Mouse (Mus musculus) midbrain, embryonic 10.5 days (tissue): ENCODE results near the gene Lsm11. TPM values are rescaled to one million over a fixed set of nuclear protein-coding genes. Genes with fewer than 3 reads are reported as not detected.
A peak's percentile ranks its signal among the peaks of the same experiment; 100 is the strongest.

ENCODE experiments used
- DNase-seq: peaks from one replicate; pipeline ENCODE4 v3.0.0-alpha.2; 2017; ENCODE audit warnings: low spot score
- H3K27ac ChIP-seq: fragments of 300-500 bp; sonication (generic); replicated peaks from 2 replicates; pipeline ENCODE4 v1.5.1; 2016; ENCODE audit warnings: mild to moderate bottlenecking
- H3K27me3 ChIP-seq: fragments of 300-500 bp; sonication (generic); 2 replicates; pipeline ENCODE4 v1.6.1; 2016; ENCODE audit warnings: low read depth, mild to moderate bottlenecking; ENCODE audit not compliant: poor library complexity, severe bottlenecking
- H3K36me3 ChIP-seq: fragments of 300-500 bp; sonication (generic); 2 replicates; pipeline ENCODE4 v1.6.1; 2016; ENCODE audit warnings: mild to moderate bottlenecking, moderate library complexity
- H3K4me1 ChIP-seq: fragments of 300-500 bp; sonication (generic); 2 replicates; pipeline ENCODE4 v1.6.1; 2016
- H3K4me3 ChIP-seq: fragments of 300-500 bp; sonication (generic); 2 replicates; pipeline ENCODE4 v1.5.1; 2016; ENCODE audit warnings: mild to moderate bottlenecking, moderate library complexity
- H3K9me3 ChIP-seq: fragments of 300-500 bp; sonication (generic); replicated peaks from 2 replicates; pipeline ENCODE4 v1.6.1; 2016; ENCODE audit warnings: mild to moderate bottlenecking
- WGBS: fragments of 180-500 bp; shearing (Covaris S2); methylation state at CpG from one replicate; pipeline ENCODE4 v1.1.7; 2016; 5-methylcytosine and 5-hydroxymethylcytosine counted together
- polyA plus RNA-seq: library from polyadenylated mRNA; unstranded; fragments of >200 nt; fragmentation: Nextera tagmentation; extraction: Ambion mirVana; gene quantifications from 2 replicates; pipeline ENCODE4 v1.2.1, GENCODE M21; 2016

The Lsm11 gene
- polyA plus RNA-seq, 1 experiment from 2014 or later: 7.3 TPM

- Histone ChIP-seq H3K4me3 (peak overlapping the region; percentile 24), H3K36me3 (no peaks in the 10 kb centered on the region), H3K9me3 (no peaks in the 10 kb centered on the region), H3K27me3 (no peaks in the 10 kb centered on the region), H3K27ac (peak overlapping the region; percentile 86), H3K4me1 (peaks cover 32% of the 10 kb centered on the region)
- 39% methylated on average over 8 of the region's 8 CpGs for WGBS
- DNase-seq: peak; percentile 26
These were observed 23.7 kb downstream of the Lsm11 start for GRCm38 (mm10) chr11:45921026-45921425.

GRCm38 (mm10) chr11:45918836-45919235, 25.9 kb downstream of the Lsm11 start:
- no peak for DNase-seq
- H3K4me3 ChIP-seq: no peak overlapping the region
- H3K4me1 ChIP-seq: peaks cover 31% of the 10 kb centered on the region
- no peaks in the 10 kb centered on the region for H3K27me3 ChIP-seq
- H3K36me3 ChIP-seq: no peaks in the 10 kb centered on the region
- no peaks in the 10 kb centered on the region for H3K9me3 ChIP-seq
- 83% methylated on average over 4 of the region's 4 CpGs for WGBS
- no peak overlapping the region for H3K27ac ChIP-seq

DNA sequence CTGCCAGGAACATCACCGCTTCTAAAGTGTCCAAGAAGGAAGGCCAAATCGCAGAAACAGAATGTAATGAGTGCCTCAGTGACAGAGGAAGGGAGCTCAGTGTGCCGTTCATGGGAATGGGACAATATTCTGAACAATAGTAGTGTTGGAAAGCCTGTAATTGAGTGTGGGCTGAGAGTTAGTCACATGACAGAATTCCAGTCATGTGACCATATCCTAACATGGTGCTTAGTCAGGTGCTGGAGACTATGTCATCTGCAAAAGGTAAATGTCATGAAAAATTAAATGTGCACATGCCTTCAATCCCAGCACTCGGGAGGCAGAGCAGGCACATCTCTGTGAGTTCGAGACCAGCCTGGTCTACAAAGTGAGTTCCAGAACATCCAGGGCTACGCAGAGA, 26.7 kb downstream of the Lsm11 start:
- WGBS: 97% methylated on average over 6 of the region's 6 CpGs
- no peak overlapping the region for H3K4me3 ChIP-seq
- H3K27ac ChIP-seq: no peak overlapping the region
- no peak for DNase-seq
- no peaks in the 10 kb centered on the region for H3K27me3 ChIP-seq
- H3K36me3 ChIP-seq: no peaks in the 10 kb centered on the region
- peaks cover 31% of the 10 kb centered on the region for H3K4me1 ChIP-seq
- H3K9me3 ChIP-seq: no peaks in the 10 kb centered on the region

- DNase-seq: no peak
- Histone ChIP-seq H3K36me3 (peaks cover 9% of the 10 kb centered on the region), H3K27ac (peak overlapping the region; percentile 55; the same call in 1 of the 2 replicates), H3K9me3 (no peaks in the 10 kb centered on the region), H3K4me3 (no peak overlapping the region), H3K4me1 (peaks cover 16% of the 10 kb centered on the region), H3K27me3 (no peaks in the 10 kb centered on the region)
- 90% methylated on average over 10 of the region's 10 CpGs for WGBS
These were observed 28.5 kb downstream of the Lsm11 start for GRCm38 (mm10) chr11:45916196-45916595.

GRCm38 (mm10) chr11:45910701-45911100, 34.0 kb downstream of the Lsm11 start:
- 95% methylated on average over 5 of the region's 5 CpGs for WGBS
- H3K4me1 ChIP-seq: 0 out of 2 replicates have a peak, but pooled peaks cover 4% of the 10 kb centered on the region
- no peak for DNase-seq
- peaks cover 63% of the 10 kb centered on the region for H3K36me3 ChIP-seq
- H3K27me3 ChIP-seq: no peaks in the 10 kb centered on the region
- no peak overlapping the region for H3K27ac ChIP-seq
- H3K9me3 ChIP-seq: no peaks in the 10 kb centered on the region
- H3K4me3 ChIP-seq: no peak overlapping the region

DNA sequence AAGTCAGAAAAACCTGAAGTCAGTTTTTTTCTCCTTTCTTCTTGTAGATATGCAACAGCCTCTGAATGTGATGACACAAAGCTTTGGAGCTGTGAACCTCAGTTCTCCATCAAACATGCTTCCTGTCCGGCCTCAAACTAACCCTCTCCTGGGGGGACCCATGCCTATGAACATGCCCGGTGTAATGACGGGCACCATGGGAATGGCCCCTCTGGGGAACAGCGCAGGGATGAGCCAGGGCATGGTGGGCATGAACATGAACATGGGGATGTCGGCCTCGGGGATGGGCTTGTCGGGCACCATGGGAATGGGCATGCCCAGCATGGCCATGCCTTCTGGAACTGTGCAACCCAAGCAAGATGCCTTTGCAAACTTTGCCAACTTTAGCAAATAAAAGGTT, 35.8 kb downstream of the Lsm11 start:
- 91% methylated on average over 7 of the region's 7 CpGs for WGBS
- no peak overlapping the region for H3K27ac ChIP-seq
- H3K36me3 ChIP-seq: peaks cover 70% of the 10 kb centered on the region
- no peaks in the 10 kb centered on the region for H3K4me1 ChIP-seq
- H3K27me3 ChIP-seq: no peaks in the 10 kb centered on the region
- no peak for DNase-seq
- H3K4me3 ChIP-seq: no peak overlapping the region
- H3K9me3 ChIP-seq: no peaks in the 10 kb centered on the region

GRCm38 (mm10) chr11:45908070-45908469, 36.7 kb downstream of the Lsm11 start:
- Histone ChIP-seq H3K36me3 (peaks cover 78% of the 10 kb centered on the region), H3K27ac (no peak overlapping the region), H3K4me3 (no peak overlapping the region), H3K4me1 (no peaks in the 10 kb centered on the region), H3K27me3 (no peaks in the 10 kb centered on the region), H3K9me3 (no peaks in the 10 kb centered on the region)
- WGBS: 94% methylated on average over 7 of the region's 7 CpGs
- no peak for DNase-seq

- Histone ChIP-seq H3K27ac (no peak overlapping the region), H3K27me3 (no peaks in the 10 kb centered on the region), H3K36me3 (peaks cover 86% of the 10 kb centered on the region), H3K4me3 (no peak overlapping the region), H3K4me1 (no peaks in the 10 kb centered on the region), H3K9me3 (no peaks in the 10 kb centered on the region)
- 89% methylated on average over 5 of the region's 5 CpGs for WGBS
- DNase-seq: no peak
These were observed 37.4 kb downstream of the Lsm11 start for GRCm38 (mm10) chr11:45907301-45907700.

DNA sequence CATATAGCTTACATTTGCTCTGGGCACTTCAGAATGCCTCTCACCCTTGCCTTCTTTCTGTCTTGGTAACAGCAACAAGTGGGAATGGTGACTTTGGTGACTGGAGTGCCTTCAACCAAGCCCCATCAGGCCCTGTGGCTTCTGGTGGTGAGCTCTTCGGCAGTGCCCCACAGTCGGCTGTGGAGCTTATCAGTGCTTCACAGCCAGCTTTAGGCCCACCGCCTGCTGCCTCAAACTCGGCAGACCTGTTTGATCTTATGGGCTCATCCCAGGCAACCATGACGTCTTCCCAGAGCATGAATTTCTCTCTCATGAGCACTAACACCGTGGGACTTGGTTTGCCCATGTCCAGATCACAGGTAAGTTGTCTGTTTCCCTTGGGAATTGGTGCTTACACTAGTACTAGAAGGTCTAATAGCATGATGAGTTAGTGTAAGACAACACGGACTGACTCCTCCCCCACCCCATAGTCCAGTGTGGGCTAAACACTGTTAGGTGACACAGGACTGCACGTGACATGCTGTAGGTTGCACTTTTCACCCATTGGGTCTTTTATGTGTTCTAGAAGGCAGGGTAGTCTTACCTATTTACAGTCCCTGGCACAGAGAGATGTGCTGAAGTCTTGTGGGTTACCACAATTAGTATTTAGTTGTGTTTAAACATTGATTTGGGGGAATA, 38.5 kb downstream of the Lsm11 start:
- no peak overlapping the region for H3K4me3 ChIP-seq
- 88% methylated on average over 8 of the region's 8 CpGs for WGBS
- H3K9me3 ChIP-seq: no peaks in the 10 kb centered on the region
- no peaks in the 10 kb centered on the region for H3K27me3 ChIP-seq
- no peaks in the 10 kb centered on the region for H3K4me1 ChIP-seq
- DNase-seq: no peak
- H3K36me3 ChIP-seq: peaks cover 85% of the 10 kb centered on the region
- H3K27ac ChIP-seq: no peak overlapping the region

DNA sequence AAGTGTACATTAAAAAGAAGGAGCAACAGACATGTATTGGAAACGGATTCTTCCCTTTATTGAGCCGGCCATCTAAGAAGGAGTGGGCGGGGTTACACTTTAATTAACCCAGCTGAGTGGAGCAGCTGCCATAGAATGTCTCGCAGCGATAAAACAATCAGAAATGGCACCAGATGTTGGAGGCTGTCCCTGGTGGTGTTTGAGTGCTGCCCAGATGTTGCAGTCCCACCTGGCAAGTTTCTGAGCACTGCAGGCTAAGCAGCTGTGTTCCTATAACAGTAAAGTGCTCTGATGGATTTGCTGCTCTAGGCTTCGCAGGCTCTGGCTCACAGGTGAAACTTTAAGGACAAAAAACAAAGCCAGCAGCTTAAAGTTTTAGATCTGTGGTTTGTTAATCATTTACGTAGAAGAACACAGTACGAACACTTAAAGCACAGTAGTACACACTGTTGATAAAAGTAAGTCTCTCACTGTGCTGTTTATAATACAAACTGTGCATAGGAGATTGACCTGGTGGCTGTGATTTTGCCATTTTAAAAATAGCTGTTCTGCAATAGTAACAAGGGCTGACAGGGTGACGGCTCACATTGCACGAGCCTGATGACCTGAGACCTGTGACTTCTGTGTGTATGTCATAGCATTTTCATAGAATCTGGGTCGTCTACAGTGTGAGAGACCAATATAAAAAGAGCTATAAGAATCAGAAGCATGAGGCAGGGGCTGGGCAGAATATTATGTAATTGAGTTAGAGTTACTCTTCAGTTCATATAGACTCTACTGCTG, 44.3 kb downstream of the Lsm11 start:
- no peaks in the 10 kb centered on the region for H3K9me3 ChIP-seq
- no peaks in the 10 kb centered on the region for H3K27me3 ChIP-seq
- 87% methylated on average over 11 of the region's 11 CpGs for WGBS
- DNase-seq: no peak
- no peak overlapping the region for H3K4me3 ChIP-seq
- no peak overlapping the region for H3K27ac ChIP-seq
- no peaks in the 10 kb centered on the region; the same call in 1 of the 2 replicates for H3K4me1 ChIP-seq
- H3K36me3 ChIP-seq: peaks cover 65% of the 10 kb centered on the region

GRCm38 (mm10) chr11:45897392-45897791, 47.3 kb downstream of the Lsm11 start:
- Histone ChIP-seq H3K27ac (no peak overlapping the region), H3K9me3 (no peaks in the 10 kb centered on the region), H3K4me1 (no peaks in the 10 kb centered on the region; the same call in 1 of the 2 replicates), H3K4me3 (no peak overlapping the region), H3K27me3 (no peaks in the 10 kb centered on the region), H3K36me3 (peaks cover 75% of the 10 kb centered on the region)
- DNase-seq: no peak
- 83% methylated on average over 2 of the region's 2 CpGs for WGBS

GRCm38 (mm10) chr11:45892861-45893360, 51.8 kb downstream of the Lsm11 start:
- peaks cover 92% of the 10 kb centered on the region for H3K36me3 ChIP-seq
- DNase-seq: no peak
- H3K27me3 ChIP-seq: no peaks in the 10 kb centered on the region
- no peaks in the 10 kb centered on the region for H3K4me1 ChIP-seq
- H3K9me3 ChIP-seq: no peaks in the 10 kb centered on the region
- no peak overlapping the region for H3K27ac ChIP-seq
- 96% methylated on average over 5 of the region's 5 CpGs for WGBS
- H3K4me3 ChIP-seq: no peak overlapping the region

DNA sequence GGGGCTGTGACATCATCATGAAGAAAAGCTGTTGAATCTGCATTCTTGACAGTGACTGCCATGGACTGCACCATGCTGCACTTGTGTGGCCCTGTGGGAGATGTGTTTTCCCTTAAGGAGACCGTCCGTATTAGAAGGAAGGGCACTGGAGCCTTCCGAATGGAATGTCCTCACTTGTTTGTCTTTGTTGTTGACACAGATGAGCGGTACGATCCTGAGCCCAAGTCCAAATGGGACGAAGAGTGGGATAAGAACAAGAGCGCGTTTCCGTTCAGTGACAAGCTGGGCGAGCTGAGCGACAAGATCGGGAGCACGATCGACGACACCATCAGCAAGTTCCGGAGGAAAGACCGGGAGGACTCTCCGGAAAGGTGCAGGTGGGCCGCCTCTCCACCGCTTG, 54.3 kb downstream of the Lsm11 start:
- peaks cover 99% of the 10 kb centered on the region for H3K36me3 ChIP-seq
- WGBS: 88% methylated on average over 20 of the region's 20 CpGs
- no peak overlapping the region for H3K4me3 ChIP-seq
- no peak overlapping the region for H3K27ac ChIP-seq
- no peak for DNase-seq
- H3K4me1 ChIP-seq: peaks cover 7% of the 10 kb centered on the region
- no peaks in the 10 kb centered on the region for H3K9me3 ChIP-seq
- no peaks in the 10 kb centered on the region for H3K27me3 ChIP-seq
